Mouse (Mus musculus): Measurements from ENCODE around the gene Sorcs3. TPM values are rescaled to one million over a fixed set of nuclear protein-coding genes. Genes with fewer than 3 reads are reported as not detected.
A peak's percentile ranks its signal among the peaks of the same experiment; 100 is the strongest.

Sorcs3 gene
- polyA plus RNA-seq, 1 experiment from 2014 or later: 5.3 TPM

GRCm38 (mm10) chr19:48206861-48207730, 1.3 kb downstream of the Sorcs3 start:
- H3K9me3 ChIP-seq (replicated peaks; ENCODE audit: control insufficient read depth, low read length): no peaks in the 10 kb centered on the region
- DNase-seq (ENCODE audit: low spot score) (peak; percentile 10), ATAC-seq (no peak)
- 3% methylated on average over 21 of the region's 21 CpGs for WGBS
- no peaks in the 10 kb centered on the region for H3K36me3 ChIP-seq (ENCODE audit: control insufficient read depth, insufficient read depth, low read length)
- peak overlapping the region; percentile 70 for H3K9ac ChIP-seq (ENCODE audit: low read length)
- H3K4me2 ChIP-seq (ENCODE audit: low read length): peak overlapping the region; percentile 100
- peak overlapping the region; percentile 58 for H3K4me3 ChIP-seq (ENCODE audit: low read depth, low read length)
- no peak overlapping the region for H3K27ac ChIP-seq (ENCODE audit: low read depth, low read length)
- peaks cover 21% of the 10 kb centered on the region for H3K27me3 ChIP-seq (replicated peaks; ENCODE audit: control insufficient read depth, insufficient read depth, low read length)
- H3K4me1 ChIP-seq (ENCODE audit: control insufficient read depth, insufficient read depth, low read length): peaks cover 22% of the 10 kb centered on the region; the same call in 1 of the 2 replicates

- DNase-seq (ENCODE audit: low spot score): peak; percentile 37
- no peak for ATAC-seq
- H3K36me3 ChIP-seq (ENCODE audit: control insufficient read depth, insufficient read depth, low read length): no peaks in the 10 kb centered on the region
- peak overlapping the region; percentile 70; the same call in 1 of the 2 replicates for H3K9ac ChIP-seq (ENCODE audit: low read length)
- H3K9me3 ChIP-seq (replicated peaks; ENCODE audit: control insufficient read depth, low read length): no peaks in the 10 kb centered on the region; the same call in 1 of the 2 replicates
- peaks cover 22% of the 10 kb centered on the region; the same call in 1 of the 2 replicates for H3K4me1 ChIP-seq (ENCODE audit: control insufficient read depth, insufficient read depth, low read length)
- H3K27me3 ChIP-seq (replicated peaks; ENCODE audit: control insufficient read depth, insufficient read depth, low read length): peaks cover 21% of the 10 kb centered on the region
- no peak overlapping the region for H3K27ac ChIP-seq (ENCODE audit: low read depth, low read length)
- peak overlapping the region; percentile 58 for H3K4me3 ChIP-seq (ENCODE audit: low read depth, low read length)
- WGBS: 5% methylated on average over 10 of the region's 10 CpGs
- H3K4me2 ChIP-seq (ENCODE audit: low read length): peak overlapping the region; percentile 100
These were observed 2.0 kb downstream of the Sorcs3 start for GRCm38 (mm10) chr19:48207731-48208370.

- Histone ChIP-seq H3K36me3 (ENCODE audit: control insufficient read depth, insufficient read depth, low read length) (no peaks in the 10 kb centered on the region), H3K9me3 (replicated peaks; ENCODE audit: control insufficient read depth, low read length) (no peaks in the 10 kb centered on the region; the same call in 1 of the 2 replicates), H3K4me2 (ENCODE audit: low read length) (no peak overlapping the region), H3K9ac (ENCODE audit: low read length) (no peak overlapping the region), H3K27ac (ENCODE audit: low read depth, low read length) (no peak overlapping the region), H3K4me1 (ENCODE audit: control insufficient read depth, insufficient read depth, low read length) (no peaks in the 10 kb centered on the region; the same call in 1 of the 2 replicates), H3K4me3 (ENCODE audit: low read depth, low read length) (no peak overlapping the region), H3K27me3 (replicated peaks; ENCODE audit: control insufficient read depth, insufficient read depth, low read length) (no peaks in the 10 kb centered on the region)
- no peak for DNase-seq (ENCODE audit: low spot score)
- ATAC-seq: no peak
These were observed 9.6 kb downstream of the Sorcs3 start for GRCm38 (mm10) chr19:48215379-48215778.

GRCm38 (mm10) chr19:48237786-48238372, 32.1 kb downstream of the Sorcs3 start:
- DNase-seq (ENCODE audit: low spot score): peak; percentile 37
- no peaks in the 10 kb centered on the region for H3K36me3 ChIP-seq (ENCODE audit: control insufficient read depth, insufficient read depth, low read length)
- no peak overlapping the region; the same call in 1 of the 2 replicates for H3K9ac ChIP-seq (ENCODE audit: low read length)
- peaks cover 16% of the 10 kb centered on the region for H3K4me1 ChIP-seq (ENCODE audit: control insufficient read depth, insufficient read depth, low read length)
- H3K27me3 ChIP-seq (replicated peaks; ENCODE audit: control insufficient read depth, insufficient read depth, low read length): peaks cover 14% of the 10 kb centered on the region; the same call in 1 of the 2 replicates
- no peaks in the 10 kb centered on the region for H3K9me3 ChIP-seq (replicated peaks; ENCODE audit: control insufficient read depth, low read length)
- H3K27ac ChIP-seq (ENCODE audit: low read depth, low read length): no peak overlapping the region; the same call in 1 of the 2 replicates
- peak; percentile 35; the same call in 1 of the 2 replicates for ATAC-seq
- peak overlapping the region; percentile 28 for H3K4me2 ChIP-seq (ENCODE audit: low read length)
- no peak overlapping the region for H3K4me3 ChIP-seq (ENCODE audit: low read depth, low read length)
- WGBS: 5% methylated on average over 13 of the region's 13 CpGs

GRCm38 (mm10) chr19:48238391-48238790, 32.6 kb downstream of the Sorcs3 start:
- Histone ChIP-seq H3K4me2 (ENCODE audit: low read length) (peak overlapping the region; percentile 28), H3K4me3 (ENCODE audit: low read depth, low read length) (no peak overlapping the region)
- 21% methylated on average over 9 of the region's 9 CpGs for WGBS

GRCm38 (mm10) chr19:48240960-48241359, 35.1 kb downstream of the Sorcs3 start:
- DNase-seq (ENCODE audit: low spot score): peak; percentile 85
- ATAC-seq: peak; percentile 62
- Histone ChIP-seq H3K4me3 (ENCODE audit: low read depth, low read length) (no peak overlapping the region), H3K27ac (ENCODE audit: low read depth, low read length) (no peak overlapping the region), H3K4me2 (ENCODE audit: low read length) (no peak overlapping the region), H3K36me3 (ENCODE audit: control insufficient read depth, insufficient read depth, low read length) (no peaks in the 10 kb centered on the region), H3K4me1 (ENCODE audit: control insufficient read depth, insufficient read depth, low read length) (peaks cover 16% of the 10 kb centered on the region), H3K9ac (ENCODE audit: low read length) (no peak overlapping the region), H3K27me3 (replicated peaks; ENCODE audit: control insufficient read depth, insufficient read depth, low read length) (peaks cover 11% of the 10 kb centered on the region; the same call in 1 of the 2 replicates), H3K9me3 (replicated peaks; ENCODE audit: control insufficient read depth, low read length) (no peaks in the 10 kb centered on the region)
- 7% methylated on average over 2 of the region's 2 CpGs for WGBS

More at GRCm38 (mm10) chr19:48238391-48238790, 32.6 kb downstream of the Sorcs3 start:
- no peaks in the 10 kb centered on the region for H3K9me3 ChIP-seq (replicated peaks; ENCODE audit: control insufficient read depth, low read length)
- ATAC-seq: peak; percentile 47; the same call in 1 of the 2 replicates
- peaks cover 14% of the 10 kb centered on the region; the same call in 1 of the 2 replicates for H3K27me3 ChIP-seq (replicated peaks; ENCODE audit: control insufficient read depth, insufficient read depth, low read length)
- H3K36me3 ChIP-seq (ENCODE audit: control insufficient read depth, insufficient read depth, low read length): no peaks in the 10 kb centered on the region
- H3K9ac ChIP-seq (ENCODE audit: low read length): no peak overlapping the region
- peaks cover 16% of the 10 kb centered on the region for H3K4me1 ChIP-seq (ENCODE audit: control insufficient read depth, insufficient read depth, low read length)
- no peak overlapping the region for H3K27ac ChIP-seq (ENCODE audit: low read depth, low read length)
- DNase-seq (ENCODE audit: low spot score): peak; percentile 69

GRCm38 (mm10) chr19:48244036-48244435, 38.2 kb downstream of the Sorcs3 start:
- 75% methylated on average over 3 of the region's 3 CpGs for WGBS
- DNase-seq (ENCODE audit: low spot score) (no peak), ATAC-seq (no peak)

GRCm38 (mm10) chr19:48259223-48259622, 53.4 kb downstream of the Sorcs3 start:
- Histone ChIP-seq H3K4me3 (ENCODE audit: low read depth, low read length) (no peak overlapping the region), H3K4me1 (ENCODE audit: control insufficient read depth, insufficient read depth, low read length) (no peaks in the 10 kb centered on the region), H3K27me3 (replicated peaks; ENCODE audit: control insufficient read depth, insufficient read depth, low read length) (no peaks in the 10 kb centered on the region), H3K4me2 (ENCODE audit: low read length) (no peak overlapping the region), H3K9ac (ENCODE audit: low read length) (no peak overlapping the region), H3K27ac (ENCODE audit: low read depth, low read length) (no peak overlapping the region), H3K36me3 (ENCODE audit: control insufficient read depth, insufficient read depth, low read length) (no peaks in the 10 kb centered on the region), H3K9me3 (replicated peaks; ENCODE audit: control insufficient read depth, low read length) (no peaks in the 10 kb centered on the region)
- no peak for DNase-seq (ENCODE audit: low spot score)
- WGBS: 72% methylated on average over 7 of the region's 7 CpGs
- ATAC-seq: no peak

More at GRCm38 (mm10) chr19:48244036-48244435, 38.2 kb downstream of the Sorcs3 start:
- Histone ChIP-seq H3K36me3 (ENCODE audit: control insufficient read depth, insufficient read depth, low read length) (no peaks in the 10 kb centered on the region), H3K4me2 (ENCODE audit: low read length) (no peak overlapping the region), H3K4me3 (ENCODE audit: low read depth, low read length) (no peak overlapping the region), H3K4me1 (ENCODE audit: control insufficient read depth, insufficient read depth, low read length) (peaks cover 11% of the 10 kb centered on the region), H3K9me3 (replicated peaks; ENCODE audit: control insufficient read depth, low read length) (no peaks in the 10 kb centered on the region), H3K27ac (ENCODE audit: low read depth, low read length) (no peak overlapping the region), H3K27me3 (replicated peaks; ENCODE audit: control insufficient read depth, insufficient read depth, low read length) (0 out of 2 replicates have a peak, but pooled peaks cover 3% of the 10 kb centered on the region), H3K9ac (ENCODE audit: low read length) (no peak overlapping the region)
